Mouse (Mus musculus): Measurements from ENCODE around the gene Lars2. TPM values are rescaled to one million over a fixed set of nuclear protein-coding genes. Genes with fewer than 3 reads are reported as not detected.
"Not testable (repeated sequence)": the region's sequence is repeated elsewhere in the genome, so short reads cannot be mapped to it uniquely, and the experiment has no call there.

Gene Lars2
- polyA plus RNA-seq, 1 experiment from 2014 or later: 878 TPM

- no peaks in the 10 kb centered on the region for H3K36me3 ChIP-seq (replicated peaks)
- no peak for DNase-seq (ENCODE audit: extremely low spot score, low spot score)
- 43% methylated on average over 9 of the region's 9 CpGs for WGBS
- peak overlapping the region; percentile 91 for H3K27ac ChIP-seq
- H3K4me1 ChIP-seq: peaks cover 22% of the 10 kb centered on the region
- no peaks in the 10 kb centered on the region for H3K9me3 ChIP-seq
- H3K4me3 ChIP-seq: peak overlapping the region; percentile 85
- H3K27me3 ChIP-seq (ENCODE audit: poor library complexity, severe bottlenecking): no peaks in the 10 kb centered on the region
Observed at GRCm38 (mm10) chr9:123365942-123366707, 602 bp upstream of the Lars2 start.

GRCm38 (mm10) chr9:123367636-123368035, 909 bp downstream of the Lars2 start:
- no peak for DNase-seq (ENCODE audit: extremely low spot score, low spot score)
- H3K27ac ChIP-seq: no peak overlapping the region

GRCm38 (mm10) chr9:123382399-123382798, 15.7 kb downstream of the Lars2 start:
- Histone ChIP-seq H3K27me3 (ENCODE audit: poor library complexity, severe bottlenecking) (no peaks in the 10 kb centered on the region), H3K9me3 (no peaks in the 10 kb centered on the region), H3K4me3 (no peak overlapping the region), H3K4me1 (peaks cover 19% of the 10 kb centered on the region), H3K36me3 (replicated peaks) (peaks cover 25% of the 10 kb centered on the region), H3K27ac (no peak overlapping the region)
- 91% methylated on average over 5 of the region's 5 CpGs for WGBS
- DNase-seq (ENCODE audit: extremely low spot score, low spot score): no peak

More at GRCm38 (mm10) chr9:123367636-123368035, 909 bp downstream of the Lars2 start:
- Histone ChIP-seq H3K4me3 (peak overlapping the region; percentile 85), H3K9me3 (no peaks in the 10 kb centered on the region), H3K27me3 (ENCODE audit: poor library complexity, severe bottlenecking) (no peaks in the 10 kb centered on the region), H3K36me3 (replicated peaks) (peaks cover 11% of the 10 kb centered on the region), H3K4me1 (peaks cover 22% of the 10 kb centered on the region)

GRCm38 (mm10) chr9:123384696-123385095, 18.0 kb downstream of the Lars2 start:
- H3K36me3 ChIP-seq (replicated peaks): peaks cover 15% of the 10 kb centered on the region
- H3K9me3 ChIP-seq: no peaks in the 10 kb centered on the region
- H3K4me3 ChIP-seq: no peak overlapping the region
- H3K4me1 ChIP-seq: peaks cover 19% of the 10 kb centered on the region
- WGBS: 95% methylated on average over 3 of the region's 3 CpGs
- no peak for DNase-seq (ENCODE audit: extremely low spot score, low spot score)
- peak overlapping the region; percentile 65; the same call in 1 of the 2 replicates for H3K27ac ChIP-seq
- H3K27me3 ChIP-seq (ENCODE audit: poor library complexity, severe bottlenecking): no peaks in the 10 kb centered on the region

GRCm38 (mm10) chr9:123385352-123386198, 18.8 kb downstream of the Lars2 start:
- 84% methylated on average over 5 of the region's 5 CpGs for WGBS
- Histone ChIP-seq H3K4me1 (peaks cover 19% of the 10 kb centered on the region), H3K27me3 (ENCODE audit: poor library complexity, severe bottlenecking) (no peaks in the 10 kb centered on the region), H3K4me3 (no peak overlapping the region), H3K9me3 (no peaks in the 10 kb centered on the region), H3K36me3 (replicated peaks) (peaks cover 11% of the 10 kb centered on the region), H3K27ac (peak overlapping the region; percentile 65)
- no peak for DNase-seq (ENCODE audit: extremely low spot score, low spot score)

GRCm38 (mm10) chr9:123386347-123386746, 19.6 kb downstream of the Lars2 start:
- Histone ChIP-seq H3K4me3 (no peak overlapping the region), H3K27ac (no peak overlapping the region)
- 86% methylated on average over 3 of the region's 3 CpGs for WGBS

DNA sequence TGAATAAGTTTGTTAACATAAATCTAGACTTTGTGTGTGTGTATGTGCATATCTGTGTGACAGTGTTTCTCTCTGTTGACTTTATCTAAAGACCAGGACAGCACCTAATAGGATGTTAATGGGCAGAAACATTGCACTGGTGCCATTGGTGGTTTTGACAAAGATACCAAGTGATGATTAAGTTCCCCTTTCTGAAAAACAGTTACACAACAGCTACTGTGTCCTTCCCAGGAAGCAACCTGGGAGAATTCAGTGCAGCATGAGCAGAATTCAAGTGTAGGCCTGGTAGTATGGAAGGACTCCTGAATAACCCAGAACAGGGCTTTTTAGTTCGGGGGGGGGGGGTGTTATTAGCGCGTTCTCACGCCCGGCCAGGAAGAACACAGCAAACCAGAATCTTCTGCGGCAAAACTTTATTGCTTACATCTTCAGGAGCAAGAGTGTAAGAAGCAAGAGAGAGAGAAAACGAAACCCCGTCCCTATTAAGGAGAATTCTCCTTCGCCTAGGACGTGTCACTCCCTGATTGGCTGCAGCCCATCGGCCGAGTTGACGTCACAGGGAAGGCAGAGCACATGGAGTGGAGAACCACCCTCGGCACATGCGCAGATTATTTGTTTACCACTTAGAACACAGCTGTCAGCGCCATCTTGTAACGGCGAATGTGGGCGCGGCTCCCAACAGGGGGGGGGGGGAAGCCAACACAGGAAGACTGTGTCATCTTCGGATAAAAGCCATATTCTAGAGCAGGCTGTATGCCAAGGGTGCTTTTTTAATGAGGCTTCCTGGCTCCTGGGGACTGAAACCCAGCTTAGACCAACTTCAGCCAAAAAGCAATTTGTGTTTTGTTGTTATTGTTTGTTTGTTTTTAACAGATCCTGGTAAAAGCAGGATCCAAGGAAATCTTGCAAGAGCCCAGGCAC, 21.6 kb downstream of the Lars2 start:
- H3K27me3 ChIP-seq (ENCODE audit: poor library complexity, severe bottlenecking); H3K9me3 ChIP-seq; H3K27ac ChIP-seq; H3K4me3 ChIP-seq; DNase-seq (ENCODE audit: extremely low spot score, low spot score): not testable (repeated sequence)
- peaks cover 11% of the 10 kb centered on the region; the same call in 1 of the 2 replicates for H3K36me3 ChIP-seq (replicated peaks)
- peaks cover 19% of the 10 kb centered on the region for H3K4me1 ChIP-seq
- WGBS: 96% methylated on average over 13 of the region's 21 CpGs

More at GRCm38 (mm10) chr9:123386347-123386746, 19.6 kb downstream of the Lars2 start:
- Histone ChIP-seq H3K27me3 (ENCODE audit: poor library complexity, severe bottlenecking) (no peaks in the 10 kb centered on the region), H3K9me3 (no peaks in the 10 kb centered on the region), H3K4me1 (peaks cover 19% of the 10 kb centered on the region), H3K36me3 (replicated peaks) (peaks cover 11% of the 10 kb centered on the region)
- DNase-seq (ENCODE audit: extremely low spot score, low spot score): no peak

GRCm38 (mm10) chr9:123391140-123391849, 24.6 kb downstream of the Lars2 start:
- no peak for DNase-seq (ENCODE audit: extremely low spot score, low spot score)
- H3K4me3 ChIP-seq: no peak overlapping the region
- peaks cover 1% of the 10 kb centered on the region; the same call in 1 of the 2 replicates for H3K4me1 ChIP-seq
- H3K27ac ChIP-seq: no peak overlapping the region
- H3K36me3 ChIP-seq (replicated peaks): peaks cover 11% of the 10 kb centered on the region; the same call in 1 of the 2 replicates
- 88% methylated on average over 5 of the region's 5 CpGs for WGBS
- H3K27me3 ChIP-seq (ENCODE audit: poor library complexity, severe bottlenecking): no peaks in the 10 kb centered on the region
- no peaks in the 10 kb centered on the region for H3K9me3 ChIP-seq

GRCm38 (mm10) chr9:123394856-123395255, 28.1 kb downstream of the Lars2 start:
- H3K36me3 ChIP-seq (replicated peaks): peaks cover 3% of the 10 kb centered on the region; the same call in 1 of the 2 replicates
- no peaks in the 10 kb centered on the region for H3K27me3 ChIP-seq (ENCODE audit: poor library complexity, severe bottlenecking)
- no peak overlapping the region for H3K4me3 ChIP-seq
- H3K4me1 ChIP-seq: peaks cover 13% of the 10 kb centered on the region
- DNase-seq (ENCODE audit: extremely low spot score, low spot score): no peak
- 81% methylated on average over 6 of the region's 6 CpGs for WGBS
- H3K27ac ChIP-seq: no peak overlapping the region
- no peaks in the 10 kb centered on the region for H3K9me3 ChIP-seq

GRCm38 (mm10) chr9:123397701-123398100, 31.0 kb downstream of the Lars2 start:
- WGBS: 43% methylated on average over 6 of the region's 6 CpGs
- DNase-seq (ENCODE audit: extremely low spot score, low spot score): no peak
- Histone ChIP-seq H3K4me1 (peaks cover 15% of the 10 kb centered on the region), H3K36me3 (replicated peaks) (peaks cover 2% of the 10 kb centered on the region; the same call in 1 of the 2 replicates), H3K4me3 (no peak overlapping the region), H3K9me3 (no peaks in the 10 kb centered on the region), H3K27me3 (ENCODE audit: poor library complexity, severe bottlenecking) (no peaks in the 10 kb centered on the region), H3K27ac (no peak overlapping the region)

- no peak overlapping the region for H3K27ac ChIP-seq
- H3K9me3 ChIP-seq: no peaks in the 10 kb centered on the region
- no peak overlapping the region for H3K4me3 ChIP-seq
- 95% methylated on average over 3 of the region's 3 CpGs for WGBS
- no peaks in the 10 kb centered on the region for H3K27me3 ChIP-seq (ENCODE audit: poor library complexity, severe bottlenecking)
- H3K36me3 ChIP-seq (replicated peaks): peaks cover 2% of the 10 kb centered on the region; the same call in 1 of the 2 replicates
- peaks cover 11% of the 10 kb centered on the region for H3K4me1 ChIP-seq
- DNase-seq (ENCODE audit: extremely low spot score, low spot score): no peak
Observed at GRCm38 (mm10) chr9:123402215-123402614, 35.5 kb downstream of the Lars2 start.
